Mouse (Mus musculus): Measurements from ENCODE around the gene Ncf4.

DNA sequence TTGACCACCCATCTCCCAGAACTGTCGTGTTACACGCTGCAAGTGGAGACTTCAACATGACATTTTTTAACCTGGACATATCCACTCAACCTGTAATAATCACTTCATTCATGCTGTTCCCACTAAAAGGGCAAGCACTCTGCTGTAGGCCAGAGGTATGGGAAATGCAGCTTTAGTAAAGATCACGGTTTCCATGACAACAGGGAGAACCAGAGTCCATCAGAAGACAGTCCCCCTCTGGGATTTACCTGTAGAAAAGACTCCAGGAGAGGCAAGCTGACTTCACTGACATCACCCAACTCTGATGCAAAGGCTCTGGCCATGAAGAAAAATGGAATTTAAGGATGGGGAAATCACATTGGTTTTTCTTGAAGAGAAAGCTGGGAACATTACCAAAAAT lies 18.7 kb downstream of the Ncf4 start:
- TF ChIP-seq CTCF (IDR thresholded peaks at IDR 0.05; ENCODE audit: low read depth) (no peak), EP300 (IDR thresholded peaks at IDR 0.05; ENCODE audit: low read depth) (no peak)

Measured in liver, embryonic 14.5 days (tissue).